Mouse (Mus musculus): Measurements from ENCODE around the gene Gm8439. TPM values are rescaled to one million over a fixed set of nuclear protein-coding genes. Genes with fewer than 3 reads are reported as not detected.
A peak's percentile ranks its signal among the peaks of the same experiment; 100 is the strongest.

Gm8439 gene
- not detected in 2 replicates for polyA plus RNA-seq (2015; fragmentation: Nextera tagmentation; extraction: Ambion mirVana)

- peak within 1 kb of the TSS; percentile 54 for H3K27ac ChIP-seq
- H3K9ac ChIP-seq = no peak within 1 kb of the TSS
- no peak for ATAC-seq (replicated peaks; ENCODE audit: low FRiP score)
- no peaks in the 10 kb centered on the region for H3K9me3 ChIP-seq (replicated peaks)
- H3K4me3 ChIP-seq (replicated peaks) = no peak within 1 kb of the TSS
- no peak within 1 kb of the TSS for H3K4me2 ChIP-seq
- H3K4me1 ChIP-seq = peaks cover 9% of the 10 kb centered on the region; the same call in 1 of the 2 replicates
- H3K36me3 ChIP-seq = no peaks in the 10 kb centered on the region
- peaks cover 12% of the 10 kb centered on the region; the same call in 1 of the 2 replicates for H3K27me3 ChIP-seq
- 24% methylated on average over 4 of the region's 4 CpGs for WGBS
Measured at GRCm38 (mm10) chr4:120588445-120588844, at the start of gene Gm8439. Gene Gm8439, plus strand, starts transcription at chr4:120588745.

GRCm38 (mm10) chr4:120544896-120545295, 43.6 kb upstream of the Gm8439 start:
- Histone ChIP-seq H3K9me3 (replicated peaks) (no peaks in the 10 kb centered on the region), H3K4me2 (no peak overlapping the region), H3K4me3 (replicated peaks) (no peak overlapping the region), H3K36me3 (peaks cover 98% of the 10 kb centered on the region), H3K9ac (no peak overlapping the region), H3K27ac (no peak overlapping the region), H3K4me1 (no peaks in the 10 kb centered on the region), H3K27me3 (no peaks in the 10 kb centered on the region)
- ATAC-seq (replicated peaks; ENCODE audit: low FRiP score) = no peak
- WGBS = 94% methylated on average over 1 of the region's 1 CpGs

GRCm38 (mm10) chr4:120556592-120556991, 32.0 kb upstream of the Gm8439 start:
- no peak for ATAC-seq (replicated peaks; ENCODE audit: low FRiP score)
- peaks cover 94% of the 10 kb centered on the region for H3K36me3 ChIP-seq
- 87% methylated on average over 6 of the region's 6 CpGs for WGBS

GRCm38 (mm10) chr4:120565726-120566125, 22.8 kb upstream of the Gm8439 start:
- Histone ChIP-seq H3K27me3 (no peaks in the 10 kb centered on the region), H3K4me1 (peaks cover 24% of the 10 kb centered on the region), H3K4me3 (replicated peaks) (no peak overlapping the region), H3K27ac (no peak overlapping the region), H3K9ac (no peak overlapping the region), H3K9me3 (replicated peaks) (no peaks in the 10 kb centered on the region), H3K36me3 (peaks cover 61% of the 10 kb centered on the region), H3K4me2 (no peak overlapping the region)
- ATAC-seq (replicated peaks; ENCODE audit: low FRiP score) = no peak
- 89% methylated on average over 2 of the region's 2 CpGs for WGBS

More at GRCm38 (mm10) chr4:120556592-120556991, 32.0 kb upstream of the Gm8439 start:
- Histone ChIP-seq H3K4me1 (no peaks in the 10 kb centered on the region), H3K4me2 (no peak overlapping the region), H3K9me3 (replicated peaks) (no peaks in the 10 kb centered on the region), H3K4me3 (replicated peaks) (no peak overlapping the region), H3K27me3 (no peaks in the 10 kb centered on the region), H3K27ac (no peak overlapping the region), H3K9ac (no peak overlapping the region)

GRCm38 (mm10) chr4:120568005-120568404, 20.5 kb upstream of the Gm8439 start:
- Histone ChIP-seq H3K4me1 (peaks cover 33% of the 10 kb centered on the region), H3K4me3 (replicated peaks) (peak overlapping the region; percentile 94), H3K36me3 (peaks cover 38% of the 10 kb centered on the region), H3K4me2 (peak overlapping the region; percentile 86), H3K9ac (no peak overlapping the region), H3K27me3 (no peaks in the 10 kb centered on the region), H3K27ac (peak overlapping the region; percentile 76), H3K9me3 (replicated peaks) (no peaks in the 10 kb centered on the region)
- no peak for ATAC-seq (replicated peaks; ENCODE audit: low FRiP score)
- WGBS = 26% methylated on average over 5 of the region's 5 CpGs

- 4% methylated on average over 4 of the region's 4 CpGs for WGBS
- no peak for ATAC-seq (replicated peaks; ENCODE audit: low FRiP score)
- Histone ChIP-seq H3K9me3 (replicated peaks) (no peaks in the 10 kb centered on the region), H3K4me2 (peak overlapping the region; percentile 86), H3K27ac (peak overlapping the region; percentile 96; the same call in 1 of the 2 replicates), H3K4me3 (replicated peaks) (peak overlapping the region; percentile 94), H3K36me3 (peaks cover 28% of the 10 kb centered on the region), H3K9ac (peak overlapping the region; percentile 85), H3K4me1 (peaks cover 33% of the 10 kb centered on the region), H3K27me3 (no peaks in the 10 kb centered on the region)
Measured at GRCm38 (mm10) chr4:120569025-120569424, 19.5 kb upstream of the Gm8439 start.

GRCm38 (mm10) chr4:120569486-120570437, 18.8 kb upstream of the Gm8439 start, which contains the start of gene Ctps:
Gene Ctps, minus strand, starts transcription at chr4:120570276.
- H3K9me3 ChIP-seq (replicated peaks) = no peaks in the 10 kb centered on the region
- H3K27ac ChIP-seq = peak within 1 kb of the TSS; percentile 96
- no peaks in the 10 kb centered on the region for H3K27me3 ChIP-seq
- H3K4me1 ChIP-seq = peaks cover 33% of the 10 kb centered on the region
- peak within 1 kb of the TSS; percentile 85 for H3K9ac ChIP-seq
- peak within 1 kb of the TSS; percentile 94 for H3K4me3 ChIP-seq (replicated peaks)
- peaks cover 21% of the 10 kb centered on the region for H3K36me3 ChIP-seq
- H3K4me2 ChIP-seq = peak within 1 kb of the TSS; percentile 86
- peak; percentile 98 for ATAC-seq (replicated peaks; ENCODE audit: low FRiP score)
- under 1% methylated on average over 96 of the region's 97 CpGs for WGBS

- peaks cover 33% of the 10 kb centered on the region for H3K4me1 ChIP-seq
- H3K27me3 ChIP-seq = no peaks in the 10 kb centered on the region
- under 1% methylated on average over 27 of the region's 27 CpGs for WGBS
- peaks cover 13% of the 10 kb centered on the region; the same call in 1 of the 2 replicates for H3K36me3 ChIP-seq
- peak overlapping the region; percentile 86 for H3K4me2 ChIP-seq
- ATAC-seq (replicated peaks; ENCODE audit: low FRiP score) = peak; percentile 63
- H3K9ac ChIP-seq = peak overlapping the region; percentile 85
- no peaks in the 10 kb centered on the region for H3K9me3 ChIP-seq (replicated peaks)
- peak overlapping the region; percentile 96 for H3K27ac ChIP-seq
- H3K4me3 ChIP-seq (replicated peaks) = peak overlapping the region; percentile 94
Measured at GRCm38 (mm10) chr4:120570438-120571069, 18.0 kb upstream of the Gm8439 start.

- Histone ChIP-seq H3K9ac (0 out of 2 replicates have a peak overlapping the region, but pooled peaks have one; percentile 85), H3K36me3 (peaks cover 10% of the 10 kb centered on the region; the same call in 1 of the 2 replicates), H3K4me2 (peak overlapping the region; percentile 86), H3K9me3 (replicated peaks) (no peaks in the 10 kb centered on the region), H3K27ac (peak overlapping the region; percentile 96), H3K4me3 (replicated peaks) (peak overlapping the region; percentile 94), H3K4me1 (peaks cover 33% of the 10 kb centered on the region), H3K27me3 (no peaks in the 10 kb centered on the region)
- no peak for ATAC-seq (replicated peaks; ENCODE audit: low FRiP score)
- WGBS = 48% methylated on average over 3 of the region's 3 CpGs
Measured at GRCm38 (mm10) chr4:120571070-120571464, 17.5 kb upstream of the Gm8439 start.

- WGBS = 50% methylated on average over 3 of the region's 3 CpGs
- Histone ChIP-seq H3K27me3 (no peaks in the 10 kb centered on the region), H3K4me2 (no peak overlapping the region), H3K9ac (no peak overlapping the region), H3K9me3 (replicated peaks) (no peaks in the 10 kb centered on the region), H3K27ac (peak overlapping the region; percentile 34; the same call in 1 of the 2 replicates), H3K36me3 (peaks cover 4% of the 10 kb centered on the region; the same call in 1 of the 2 replicates), H3K4me3 (replicated peaks) (no peak overlapping the region), H3K4me1 (peaks cover 33% of the 10 kb centered on the region)
- no peak for ATAC-seq (replicated peaks; ENCODE audit: low FRiP score)
Measured at GRCm38 (mm10) chr4:120571691-120572090, 16.9 kb upstream of the Gm8439 start.

- Histone ChIP-seq H3K27ac (no peak overlapping the region), H3K9me3 (replicated peaks) (no peaks in the 10 kb centered on the region), H3K4me1 (0 out of 2 replicates have a peak, but pooled peaks cover 5% of the 10 kb centered on the region), H3K36me3 (no peaks in the 10 kb centered on the region), H3K4me3 (replicated peaks) (no peak overlapping the region), H3K27me3 (no peaks in the 10 kb centered on the region), H3K4me2 (no peak overlapping the region), H3K9ac (no peak overlapping the region)
- 78% methylated on average over 5 of the region's 5 CpGs for WGBS
- ATAC-seq (replicated peaks; ENCODE audit: low FRiP score) = no peak
Measured at GRCm38 (mm10) chr4:120580894-120581293, 7.7 kb upstream of the Gm8439 start.

All from kidney, embryonic 15.5 days (tissue).